Mouse (Mus musculus): ENCODE results near the gene Bola1.

GRCm38 (mm10) chr3:96207819-96208218 lies 11.7 kb downstream of the Bola1 start:
- TF ChIP-seq CTCF (IDR thresholded peaks at IDR 0.05; ENCODE audit: insufficient read depth, low read length) (no peak), POLR2A (IDR thresholded peaks at IDR 0.05; ENCODE audit: borderline replicate concordance, extremely low read depth, low read depth, low read length) (no peak)

Measured in lung, adult 2 months (tissue).